Mouse (Mus musculus) lung, postnatal 25 days (tissue): ENCODE measurements at regions not wholly inside any gene's neighbourhood (a gene's known extent, or its start where the extent isn't known, plus 50 kb on each side); places are given as distances from the start of the nearest gene placed in this dataset.

Experiments used
- DNase-seq: peaks from one replicate; pipeline ENCODE4 v3.0.0; 2022; ENCODE audit warnings: low spot score

DNA sequence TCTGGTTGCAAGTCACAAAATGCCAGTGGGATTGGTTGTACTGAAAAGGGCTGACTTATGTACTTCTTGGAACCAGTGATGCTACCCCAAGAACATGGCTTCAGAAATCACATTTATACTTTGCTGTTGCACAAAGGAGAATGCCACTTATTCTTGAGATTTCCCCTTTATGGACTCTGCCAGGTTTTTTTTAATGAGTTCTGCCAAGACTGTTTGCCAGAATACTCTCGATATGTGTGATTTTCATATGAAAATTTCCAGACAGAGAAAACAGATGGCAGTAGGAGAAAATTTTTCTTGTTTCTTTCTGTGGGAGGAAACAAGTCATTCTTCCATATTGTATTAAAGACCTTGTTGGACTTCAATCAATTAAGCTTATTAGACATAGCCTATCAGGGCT lies 281.0 kb upstream of the Tle1 start:
- DNase-seq, result no peak

DNA sequence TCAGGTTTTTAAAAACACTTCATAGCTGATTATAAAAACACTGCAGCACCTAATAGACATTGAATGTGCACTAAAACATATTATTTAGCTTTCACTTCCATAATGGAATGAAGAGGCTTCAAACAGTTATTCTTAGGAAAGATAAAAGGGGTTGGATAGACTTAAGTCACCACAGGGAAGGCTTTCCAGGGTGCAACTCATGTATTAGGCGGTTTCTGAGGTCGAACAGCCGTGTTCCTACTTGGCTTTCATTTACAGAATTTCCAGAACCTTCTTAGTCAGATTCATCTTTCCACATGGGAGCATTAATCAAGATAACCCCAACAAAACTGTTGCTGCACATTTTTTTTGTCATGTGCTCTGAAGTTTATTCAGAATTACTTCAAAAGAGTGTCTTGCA lies 279.8 kb upstream of the Tle1 start:
- DNase-seq, result no peak

DNA sequence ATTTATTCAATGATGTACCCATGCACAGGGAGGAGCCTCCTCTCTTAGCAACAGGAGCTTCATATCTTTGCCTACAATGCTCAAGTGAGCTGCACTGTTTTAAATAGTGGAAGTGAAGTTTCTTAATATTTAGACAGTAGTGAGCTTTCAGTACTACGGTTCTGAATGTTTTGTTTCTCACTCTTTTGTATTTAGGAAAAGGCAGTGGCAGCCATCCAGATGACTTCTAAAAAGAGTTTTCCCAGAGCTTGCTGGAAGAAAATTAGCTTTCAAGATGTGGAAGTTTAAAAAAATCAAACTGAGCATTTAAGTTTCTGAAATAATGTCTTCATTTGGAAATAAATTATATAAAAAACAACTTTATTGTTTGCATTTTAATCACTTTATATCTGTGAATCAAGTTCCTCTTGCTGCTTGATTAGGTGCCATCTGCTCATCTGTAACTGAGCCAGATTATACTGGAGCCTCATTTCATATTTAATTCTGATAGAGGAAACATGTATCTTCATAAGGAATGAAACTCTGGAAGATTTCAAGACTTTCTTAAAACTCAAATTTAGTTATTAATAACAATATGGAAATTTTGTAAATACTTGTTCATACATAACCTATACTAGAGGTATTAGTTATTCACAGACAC lies 268.6 kb upstream of the Tle1 start:
- DNase-seq, result peak; percentile 0

DNA sequence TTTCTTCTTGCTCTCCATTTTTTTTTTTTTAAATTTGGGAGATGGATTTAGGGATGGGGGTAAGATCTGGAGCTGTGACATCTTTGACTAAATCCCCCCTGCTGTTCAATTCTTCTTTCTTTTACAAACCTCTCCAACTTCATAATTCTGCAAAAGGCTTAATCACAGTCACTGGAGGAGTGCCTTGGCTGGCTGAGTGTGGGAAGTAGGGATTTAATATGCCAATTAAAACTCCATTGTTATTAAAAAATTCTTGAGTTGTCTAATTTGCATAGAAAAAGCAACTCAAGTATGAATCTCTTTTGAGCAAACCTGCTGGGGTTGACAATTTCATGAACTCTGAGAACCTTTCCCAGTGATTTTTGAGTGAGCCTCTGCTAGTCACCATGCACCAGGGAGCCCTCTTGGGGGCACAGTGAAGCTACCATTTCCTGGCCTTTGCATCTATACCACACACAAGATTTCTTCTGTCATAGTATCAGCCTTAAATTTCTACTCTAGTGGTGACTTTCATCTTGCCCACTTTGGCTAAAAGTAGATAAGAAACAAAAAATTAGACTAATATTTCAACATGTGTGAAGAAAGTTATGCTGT lies 243.6 kb upstream of the Tle1 start:
- DNase-seq, result no peak

DNA sequence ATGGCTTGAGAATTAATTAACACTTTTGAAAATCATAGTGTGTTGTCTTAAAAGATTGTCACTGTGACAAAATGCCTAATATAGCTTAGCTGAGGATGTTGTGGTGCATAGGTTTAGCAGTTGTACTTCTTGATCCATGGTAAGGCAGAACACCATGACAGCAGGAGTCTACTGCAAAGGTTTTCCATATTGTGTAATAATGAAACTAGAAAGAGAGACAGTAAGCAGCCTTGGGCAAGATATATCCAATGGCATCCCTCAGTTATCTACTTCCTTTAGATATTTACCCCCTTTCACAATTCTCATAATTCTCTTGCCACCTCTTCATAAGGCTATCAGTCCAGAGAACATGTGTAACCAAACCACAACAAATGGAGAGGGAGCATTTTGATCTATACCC lies 236.6 kb upstream of the Tle1 start:
- no peak for DNase-seq

- DNase-seq, result no peak
These were observed 224.6 kb upstream of the Tle1 start for GRCm38 (mm10) chr4:72425316-72425715.

DNA sequence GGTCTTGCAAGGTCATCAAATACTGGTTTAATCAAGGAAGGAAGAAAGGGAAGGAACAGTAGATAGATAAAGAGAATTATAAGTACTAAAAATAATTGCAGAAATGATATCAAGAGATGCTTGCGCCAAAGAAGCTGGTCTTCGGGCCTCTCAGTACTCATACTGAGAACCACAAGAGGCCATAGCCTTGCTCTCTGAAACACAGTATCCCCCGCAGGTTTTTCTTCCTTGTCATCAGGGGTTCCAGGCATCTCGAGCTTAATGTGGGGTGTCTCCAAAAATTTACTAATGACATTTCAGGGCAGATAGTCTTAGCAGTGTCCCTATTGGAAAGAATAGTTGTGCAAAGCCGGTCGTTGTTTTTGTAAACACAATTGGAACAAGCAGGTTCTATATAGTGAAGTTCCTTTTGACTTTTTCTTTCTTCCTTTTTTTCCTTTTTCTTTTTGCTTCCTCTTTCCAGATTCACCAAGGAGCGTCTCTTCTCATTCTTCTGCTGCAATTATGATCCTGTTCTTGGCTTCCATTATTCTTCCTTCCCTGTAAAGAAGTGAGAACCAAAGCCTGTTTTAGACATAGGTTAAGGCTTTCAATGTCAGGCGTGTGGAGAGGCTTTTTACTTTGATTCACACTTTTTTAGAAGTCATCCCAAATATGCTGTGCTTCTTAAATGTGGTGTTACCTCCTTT lies 211.5 kb upstream of the Tle1 start:
- no peak for DNase-seq

- DNase-seq, result no peak
These were observed 210.6 kb upstream of the Tle1 start for GRCm38 (mm10) chr4:72411343-72411742.

DNA sequence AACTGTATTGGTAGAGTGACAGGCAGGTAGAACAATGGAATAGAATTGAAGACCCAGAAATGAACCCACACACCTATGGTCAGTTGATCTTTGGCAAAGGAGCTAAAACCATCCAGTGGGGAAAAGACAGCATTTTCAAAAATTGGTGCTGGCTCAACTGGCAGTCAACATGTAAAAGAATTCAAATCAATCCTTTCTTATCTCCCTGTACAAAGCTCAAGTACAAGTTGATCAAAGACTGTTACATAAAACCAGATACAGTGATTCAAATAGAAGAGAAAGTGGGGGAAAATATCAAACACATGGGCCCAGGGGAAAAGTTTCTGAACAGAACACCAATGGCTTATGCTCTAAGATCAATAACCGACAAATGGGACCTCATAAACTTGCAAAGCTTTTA lies 200.0 kb upstream of the Tle1 start:
- DNase-seq, result no peak

- no peak for DNase-seq
These were observed 191.2 kb upstream of the Tle1 start for GRCm38 (mm10) chr4:72391887-72392435.

GRCm38 (mm10) chr4:72389811-72390625 lies 189.3 kb upstream of the Tle1 start:
- no peak for DNase-seq

DNA sequence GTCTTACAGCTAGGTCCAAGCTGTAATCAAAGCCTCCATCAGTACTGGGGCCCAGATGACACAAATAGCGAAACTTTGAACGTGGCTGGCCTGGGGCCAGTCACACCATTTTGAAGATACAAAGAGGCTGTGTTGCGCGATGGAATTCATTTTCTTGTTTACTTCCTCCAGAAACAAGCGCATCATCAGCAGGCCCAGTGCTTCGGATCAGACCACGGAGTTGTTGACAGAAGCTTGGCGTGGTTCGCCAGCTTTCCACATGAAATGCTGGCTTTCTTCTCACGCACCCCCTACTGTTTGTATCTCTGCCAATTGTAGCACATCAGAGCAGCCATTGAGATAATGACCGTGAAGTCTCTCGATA lies 184.2 kb upstream of the Tle1 start:
- DNase-seq, result peak; percentile 75

DNA sequence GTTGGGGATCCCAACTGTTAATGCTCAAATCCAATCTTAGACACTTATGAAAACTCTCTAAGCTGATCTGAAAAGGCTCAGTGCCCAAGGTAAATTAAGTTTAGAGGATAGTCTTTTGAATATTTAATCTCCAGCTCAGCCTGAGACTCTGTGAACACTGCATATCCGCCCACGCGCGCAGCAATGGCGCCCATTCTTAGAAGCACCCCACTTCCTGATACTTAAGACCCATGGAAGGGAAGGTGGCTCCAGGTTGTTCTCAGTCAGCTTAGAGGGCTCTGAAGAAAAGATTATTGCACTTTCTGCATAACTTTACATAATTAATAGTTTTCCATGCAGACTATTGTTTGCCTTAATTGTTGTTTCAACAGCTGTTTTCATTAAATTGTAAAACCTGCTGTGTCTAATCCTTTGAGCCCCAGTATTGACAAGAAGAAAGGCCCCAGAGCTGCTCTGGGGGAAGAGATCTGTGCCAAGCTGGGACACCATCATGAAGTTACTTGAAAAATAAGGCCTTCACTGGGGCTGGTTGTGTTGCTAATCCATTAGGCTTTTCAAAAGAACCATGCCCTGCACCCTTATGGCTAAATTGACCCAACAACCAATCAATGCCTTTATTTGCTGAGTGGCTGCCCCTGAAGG lies 183.7 kb upstream of the Tle1 start:
- DNase-seq, result no peak

DNA sequence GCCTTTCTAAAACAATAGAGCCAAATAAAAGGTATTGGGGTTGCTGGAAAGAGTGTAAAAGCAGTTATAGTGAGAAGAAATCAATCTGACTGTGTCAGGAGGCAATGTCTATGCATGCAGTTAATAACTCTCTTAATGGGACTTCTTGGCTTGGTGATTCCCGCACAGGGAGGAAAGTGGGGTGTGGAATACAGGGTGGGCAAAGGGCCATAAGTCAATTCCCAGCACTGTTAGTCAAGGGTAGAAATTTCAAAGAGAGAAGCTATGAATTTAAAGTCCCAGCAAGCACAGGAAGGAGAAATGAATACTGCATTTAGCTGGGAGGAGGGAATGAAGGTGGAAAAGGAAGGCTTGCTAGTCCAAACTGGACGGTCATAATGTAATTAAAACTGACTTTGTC lies 183.0 kb upstream of the Tle1 start:
- DNase-seq, result no peak

DNA sequence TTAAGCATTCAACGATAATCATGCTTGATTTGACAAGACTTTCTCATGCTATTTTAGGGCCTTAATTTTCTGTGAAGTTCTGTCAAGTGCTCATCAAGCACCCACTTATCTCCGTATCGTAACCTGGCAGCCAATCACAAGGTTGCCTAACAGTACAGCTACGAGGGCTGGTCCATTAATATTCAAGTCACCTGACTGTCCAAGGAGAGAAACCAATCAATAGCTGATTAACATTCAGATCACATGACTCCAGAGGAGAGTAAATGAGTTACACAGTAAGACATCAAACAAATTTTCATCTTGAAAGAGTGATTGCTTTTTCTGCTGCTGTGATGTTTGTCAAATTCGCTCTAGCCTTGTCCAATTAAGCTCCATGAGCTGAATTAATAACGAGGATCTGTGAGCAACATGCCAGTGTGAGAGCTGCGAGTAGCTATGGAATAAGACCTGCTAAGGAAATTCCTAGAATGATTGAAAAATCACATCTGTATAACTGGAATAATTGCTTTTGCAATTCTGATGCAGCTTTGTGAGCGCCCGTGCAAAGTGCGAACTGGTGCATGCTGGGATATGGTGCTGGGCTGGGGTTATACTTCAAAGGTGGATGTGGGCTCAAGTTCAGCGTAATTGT lies 181.9 kb upstream of the Tle1 start:
- DNase-seq, result no peak

DNA sequence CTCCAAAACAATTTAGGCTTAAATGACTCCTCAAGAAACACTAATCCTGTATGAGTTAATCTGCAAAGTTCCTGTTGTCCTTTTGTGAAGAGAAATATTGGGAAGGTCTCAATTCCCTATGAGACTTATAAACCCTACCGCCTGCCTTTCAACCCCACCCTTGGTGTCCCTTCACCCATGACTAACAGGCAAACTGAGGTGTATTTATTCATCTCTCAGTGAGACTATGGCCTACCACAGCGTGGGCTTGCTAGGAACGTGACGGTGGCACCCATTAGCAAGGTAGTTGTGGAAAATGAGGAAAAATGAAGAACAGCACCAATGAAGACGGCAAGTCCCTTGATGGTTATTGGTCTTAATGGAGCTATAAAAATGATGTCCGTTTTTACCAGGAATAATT lies 181.0 kb upstream of the Tle1 start:
- no peak for DNase-seq

DNA sequence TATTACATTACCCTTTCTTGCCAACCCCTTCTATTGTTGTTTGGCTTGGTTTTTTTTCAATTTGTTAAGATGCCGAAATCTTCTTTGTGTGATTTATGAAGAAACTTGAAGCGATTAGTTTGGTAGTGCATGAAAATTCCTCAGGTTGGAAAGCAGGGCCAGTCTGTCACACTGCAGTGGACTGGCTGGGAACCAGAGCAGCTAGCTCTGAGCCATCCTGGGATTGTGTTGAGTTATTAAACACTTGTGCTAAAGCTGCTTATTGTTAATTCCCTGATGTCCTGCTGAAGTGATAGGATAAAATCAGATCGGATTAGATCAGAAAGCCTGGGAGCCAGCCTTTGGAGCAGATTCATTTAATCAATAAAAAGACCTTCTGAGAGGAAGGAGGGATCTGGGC lies 180.4 kb upstream of the Tle1 start:
- DNase-seq, result no peak

DNA sequence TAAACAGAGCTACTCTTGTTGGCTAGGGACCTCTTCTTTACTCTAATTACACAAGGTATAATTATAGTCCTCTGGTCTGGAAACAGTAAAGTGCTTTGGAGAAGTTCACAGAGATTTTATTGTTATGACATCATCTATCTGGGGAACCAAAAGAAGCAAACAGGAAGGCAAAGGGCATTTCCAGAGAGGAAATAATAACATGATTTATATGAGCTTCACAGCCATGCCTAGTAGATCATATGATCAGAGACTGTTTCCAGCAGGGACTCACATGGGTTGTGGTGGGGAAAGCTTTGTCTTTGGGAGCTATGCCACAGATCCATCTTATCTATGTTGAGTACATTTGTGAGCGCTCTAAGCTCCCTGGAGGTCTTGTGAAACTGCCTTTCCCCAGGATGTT lies 178.8 kb upstream of the Tle1 start:
- peak; percentile 42 for DNase-seq

DNA sequence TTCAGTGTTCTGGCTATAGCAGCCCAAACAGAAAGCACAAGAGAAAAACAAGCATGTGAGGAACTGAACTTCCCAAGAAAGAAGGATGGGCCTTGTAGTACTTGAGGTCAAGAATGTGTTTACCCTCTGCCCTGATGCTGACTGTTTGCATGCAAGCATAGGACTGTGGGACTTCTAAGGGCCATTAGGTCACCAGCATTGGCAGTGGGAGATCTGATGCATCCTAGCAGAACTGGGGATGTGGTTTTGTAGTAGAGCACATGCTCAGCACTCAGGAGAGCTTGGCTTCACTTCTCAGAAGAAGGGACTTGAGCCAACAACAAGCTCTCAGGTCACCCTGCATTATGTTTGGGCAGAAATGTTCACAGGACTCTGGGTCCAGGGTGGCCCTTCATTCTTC lies 178.3 kb upstream of the Tle1 start:
- peak; percentile 29 for DNase-seq

- no peak for DNase-seq
These were observed 176.8 kb upstream of the Tle1 start for GRCm38 (mm10) chr4:72377520-72377919.

DNA sequence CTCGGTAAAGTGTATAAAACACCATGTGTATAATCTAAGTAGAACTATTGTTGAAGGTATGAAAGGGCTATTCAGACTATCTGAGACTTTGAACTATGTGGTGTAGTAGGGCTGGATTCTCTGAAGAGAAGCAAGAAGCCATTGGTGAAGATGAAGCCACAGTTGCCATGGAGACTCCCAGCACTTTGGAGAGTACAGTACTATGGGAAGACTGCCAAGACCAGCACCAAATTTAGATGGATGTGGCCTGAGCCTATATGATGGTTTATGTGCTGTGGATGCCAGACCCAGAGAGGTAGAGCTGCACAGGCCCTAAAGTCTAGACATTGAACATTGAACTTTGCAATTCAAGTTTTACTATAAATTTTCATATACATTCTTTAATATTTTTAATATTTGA lies 151.3 kb upstream of the Tle1 start:
- DNase-seq, result no peak

- DNase-seq, result no peak
These were observed 131.2 kb upstream of the Tle1 start for GRCm38 (mm10) chr4:72331882-72332281.
